Mouse (Mus musculus) CH12.LX (cell line): ENCODE measurements around the gene Adam12.

Experiments
- CHD2 ChIP-seq: IDR thresholded peaks from 2 replicates; pipeline ENCODE4 v1.6.1; 2011; ENCODE audit warnings: low read length, improper control_type of control experiment
- CTCF ChIP-seq, 2 experiments: IDR thresholded peaks in 1 of 2; conservative IDR thresholded peaks in 1 of 2; 2 replicates each; pipeline ENCODE4 v1.5.1; 2011 to 2012; ENCODE audit warnings: low read depth in 2 of 2, low read length in 2 of 2, improper control_type of control experiment in 1 of 2, inconsistent platforms in 1 of 2, mild to moderate bottlenecking in 1 of 2, moderate library complexity in 1 of 2
- ELF1 ChIP-seq: IDR thresholded peaks from 2 replicates; pipeline ENCODE4 v1.6.1; 2014; ENCODE audit warnings: low read depth, mild to moderate bottlenecking, inconsistent platforms, low read length, improper control_type of control experiment
- EP300 ChIP-seq: IDR thresholded peaks from 2 replicates; pipeline ENCODE4 v1.6.1; 2011; ENCODE audit warnings: low read length, improper control_type of control experiment
- PAX5 ChIP-seq: IDR thresholded peaks from 2 replicates; pipeline ENCODE4 v1.6.1; 2012; ENCODE audit warnings: low read length, inconsistent platforms, mixed read lengths
- POLR2A ChIP-seq: IDR thresholded peaks from 2 replicates; pipeline ENCODE4 v1.6.1; 2011; ENCODE audit warnings: low read depth, mild to moderate bottlenecking, improper control_type of control experiment, low read length
- RAD21 ChIP-seq: IDR thresholded peaks from 2 replicates; pipeline ENCODE4 v1.6.1; 2011; ENCODE audit warnings: low read depth, mild to moderate bottlenecking, low read length, improper control_type of control experiment, moderate library complexity
- TCF12 ChIP-seq: IDR thresholded peaks from 2 replicates; pipeline ENCODE4 v1.6.1; 2014; ENCODE audit warnings: low read depth, mild to moderate bottlenecking, inconsistent platforms, low read length, improper control_type of control experiment
- USF2 ChIP-seq: conservative IDR thresholded peaks from 2 replicates; pipeline ENCODE4 v1.6.1; 2011; ENCODE audit warnings: low read depth, low read length, improper control_type of control experiment

- no peak for TF ChIP-seq CTCF (conservative IDR thresholded peaks at IDR 0.05 in 1 of 2, IDR thresholded peaks at IDR 0.05 in 1 of 2; ENCODE audit: low read depth in 2 of 2, low read length in 2 of 2)
- no peak for TF ChIP-seq TCF12
- TF ChIP-seq RAD21 = no peak
- no peak for TF ChIP-seq POLR2A
- TF ChIP-seq PAX5 = no peak
- TF ChIP-seq ELF1 = no peak
- no peak for TF ChIP-seq EP300
- TF ChIP-seq USF2 = no peak
- no peak for TF ChIP-seq CHD2
Measured at GRCm38 (mm10) chr7:134050371-134050770, 181.6 kb downstream of the Adam12 start.
